Mouse (Mus musculus) small intestine, adult 2 months (tissue): ENCODE results near the gene Cnr2.

Source experiments
- CTCF ChIP-seq: fragments of 200-500 bp; IDR thresholded peaks from 2 replicates; pipeline ENCODE4 v1.5.1; 2012; ENCODE audit warnings: low read depth, mild to moderate bottlenecking, control low read depth, inconsistent platforms, low read length, moderate library complexity, mixed read lengths; ENCODE audit not compliant: insufficient replicate concordance, insufficient read length; ENCODE audit errors: extremely low read depth
- POLR2A ChIP-seq: fragments of 200-500 bp; IDR thresholded peaks from 2 replicates; pipeline ENCODE4 v1.6.1; 2012; ENCODE audit warnings: low read depth, mild to moderate bottlenecking, control low read depth, inconsistent platforms, low read length, moderate library complexity

- no peak for TF ChIP-seq CTCF
- no peak for TF ChIP-seq POLR2A
Observed at GRCm38 (mm10) chr4:135909326-135910066, 14.3 kb downstream of the Cnr2 start.
